Mouse (Mus musculus) C2C12 (cell line): ENCODE results near the gene Tcl1b3.
"Not testable (repeated sequence)": the region's sequence is repeated elsewhere in the genome, so short reads cannot be mapped to it uniquely, and the experiment has no call there.

Experiments used
- CTCF ChIP-seq: IDR thresholded peaks from one replicate; pipeline ENCODE4 v1.5.1; 2011; ENCODE audit not compliant: control insufficient read depth, insufficient read depth, insufficient read length
- FOSL1 ChIP-seq: IDR thresholded peaks from one replicate; pipeline ENCODE4 v1.8.0; 2011; ENCODE audit warnings: mild to moderate bottlenecking, low read length; ENCODE audit not compliant: poor library complexity, insufficient read depth, severe bottlenecking
- MAX ChIP-seq: IDR thresholded peaks from one replicate; pipeline ENCODE4 v1.6.1; 2011; ENCODE audit warnings: mild to moderate bottlenecking, control low read depth
- MYOD1 ChIP-seq: IDR thresholded peaks from one replicate; pipeline ENCODE4 v1.6.1; 2011; ENCODE audit warnings: low read depth; ENCODE audit not compliant: control insufficient read depth, insufficient read length
- USF1 ChIP-seq: IDR thresholded peaks from one replicate; pipeline ENCODE4 v1.6.1; 2011; ENCODE audit warnings: low read depth, mild to moderate bottlenecking, control low read depth, moderate library complexity

DNA sequence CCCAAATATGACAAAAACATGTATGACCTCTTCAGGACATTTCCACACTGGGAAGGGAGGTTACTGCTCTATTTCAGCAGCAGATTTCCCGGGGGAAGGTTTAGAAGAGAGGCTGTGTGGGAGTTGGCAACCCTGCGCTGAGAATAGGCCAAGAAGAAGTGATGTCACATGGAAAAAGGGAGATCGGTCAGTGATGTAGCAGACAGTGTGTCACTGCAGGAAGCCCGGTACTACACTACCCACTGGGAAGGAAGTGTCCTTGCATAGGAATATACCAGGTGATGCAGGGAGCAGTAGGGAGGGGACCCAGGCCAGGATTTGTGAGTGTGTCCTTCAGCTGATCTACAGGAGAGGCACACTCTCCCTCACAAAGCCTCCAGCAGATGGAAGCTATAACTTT lies 35.6 kb upstream of the Tcl1b3 start:
- TF ChIP-seq CTCF, USF1, FOSL1, MAX, MYOD1: not testable (repeated sequence)
